Mouse (Mus musculus): ENCODE data around the gene Olfr282.

- TF ChIP-seq GATA1 (IDR thresholded peaks at IDR 0.05; ENCODE audit: borderline replicate concordance, low read length) (no peak), CTCF (IDR thresholded peaks at IDR 0.05; ENCODE audit: low read depth, low read length) (no peak), POLR2AphosphoS5 (IDR thresholded peaks at IDR 0.05; ENCODE audit: insufficient replicate concordance, low read depth, low read length) (no peak), TAL1 (conservative IDR thresholded peaks at IDR 0.05; ENCODE audit: low read depth, low read length) (no peak)
These were observed 39.2 kb upstream of the Olfr282 start for GRCm38 (mm10) chr15:98391903-98392187.
